Mouse (Mus musculus) neural tube, embryonic 14.5 days (tissue): ENCODE results near the gene Grid2. TPM values are rescaled to one million over a fixed set of nuclear protein-coding genes. Genes with fewer than 3 reads are reported as not detected.

Experiments
- ATAC-seq: fragments of 200-750 bp; cut with Nextera tagmentation; 2 replicates; pipeline ENCODE4 v1.8.0; 2017; ENCODE audit warnings: low read depth, mild to moderate bottlenecking, moderate TSS enrichment, moderate library complexity
- H3K27ac ChIP-seq: fragments of 300-500 bp; sonication (generic); 2 replicates; pipeline ENCODE4 v1.5.1; 2014; ENCODE audit warnings: low read depth, mild to moderate bottlenecking, control low read depth, low read length, moderate library complexity, mixed read lengths
- H3K27me3 ChIP-seq: fragments of 300-500 bp; sonication (generic); 2 replicates; pipeline ENCODE4 v1.6.1; 2014; ENCODE audit warnings: low read length; ENCODE audit not compliant: control insufficient read depth, insufficient read depth
- H3K36me3 ChIP-seq: fragments of 300-500 bp; sonication (generic); 2 replicates; pipeline ENCODE4 v1.6.1; 2014; ENCODE audit warnings: low read length, mixed read lengths; ENCODE audit not compliant: control insufficient read depth, insufficient read depth
- H3K4me1 ChIP-seq: fragments of 300-500 bp; sonication (generic); 2 replicates; pipeline ENCODE4 v1.6.1; 2014; ENCODE audit warnings: low read length; ENCODE audit not compliant: control insufficient read depth, insufficient read depth
- H3K4me2 ChIP-seq: fragments of 300-500 bp; sonication (generic); 2 replicates; pipeline ENCODE4 v1.6.1; 2014; ENCODE audit warnings: mild to moderate bottlenecking, low read depth, low read length, control low read depth
- H3K4me3 ChIP-seq: fragments of 300-500 bp; sonication (generic); 2 replicates; pipeline ENCODE4 v1.5.1; 2014; ENCODE audit warnings: low read depth, low read length, control low read depth, mixed read lengths
- H3K9ac ChIP-seq: fragments of 300-500 bp; sonication (generic); replicated peaks from 2 replicates; pipeline ENCODE4 v1.6.1; 2014; ENCODE audit warnings: low read depth, mild to moderate bottlenecking, control low read depth, low read length, mixed read lengths
- H3K9me3 ChIP-seq: fragments of 300-500 bp; sonication (generic); 2 replicates; pipeline ENCODE4 v1.6.1; 2016; ENCODE audit warnings: low read length; ENCODE audit not compliant: control insufficient read depth
- WGBS: fragments of 180-500 bp; shearing (Covaris S2); extraction: QIAGEN DNeasy Blood & Tissue Kit; methylation state at CpG from one replicate; pipeline ENCODE4 v1.1.7; 2014; 5-methylcytosine and 5-hydroxymethylcytosine counted together
- polyA plus RNA-seq: library from polyadenylated mRNA; unstranded; fragments of >200 nt; fragmentation: Nextera tagmentation; extraction: Ambion mirVana; gene quantifications from 2 replicates; pipeline ENCODE4 v1.2.1, GENCODE M21; 2014

Grid2 gene
- polyA plus RNA-seq, 1 experiment from 2014 or later: 25.1 TPM

- WGBS: 61% methylated on average over 3 of the region's 3 CpGs
- Histone ChIP-seq H3K4me1 (no peaks in the 10 kb centered on the region), H3K9ac (no peak overlapping the region), H3K36me3 (no peaks in the 10 kb centered on the region), H3K4me3 (no peak overlapping the region), H3K27me3 (no peaks in the 10 kb centered on the region), H3K27ac (no peak overlapping the region), H3K4me2 (no peak overlapping the region), H3K9me3 (no peaks in the 10 kb centered on the region)
- ATAC-seq: no peak
These were observed 1415.3 kb downstream of the Grid2 start for GRCm38 (mm10) chr6:64671010-64671409.

- H3K27me3 ChIP-seq: no peaks in the 10 kb centered on the region
- ATAC-seq: no peak; the same call in 1 of the 2 replicates
- 19% methylated on average over 1 of the region's 1 CpGs for WGBS
- H3K4me3 ChIP-seq: no peak overlapping the region
- H3K27ac ChIP-seq: no peak overlapping the region
- no peaks in the 10 kb centered on the region for H3K36me3 ChIP-seq
- no peaks in the 10 kb centered on the region for H3K9me3 ChIP-seq
- H3K4me2 ChIP-seq: no peak overlapping the region
- no peak overlapping the region for H3K9ac ChIP-seq
- H3K4me1 ChIP-seq: no peaks in the 10 kb centered on the region
These were observed 1423.1 kb downstream of the Grid2 start for GRCm38 (mm10) chr6:64678815-64679214.

- H3K4me1 ChIP-seq: no peaks in the 10 kb centered on the region
- H3K27ac ChIP-seq: no peak overlapping the region
- H3K4me3 ChIP-seq: no peak overlapping the region
- H3K4me2 ChIP-seq: no peak overlapping the region
- peak; percentile 59 for ATAC-seq
- no peak overlapping the region for H3K9ac ChIP-seq
- H3K27me3 ChIP-seq: no peaks in the 10 kb centered on the region
- H3K9me3 ChIP-seq: no peaks in the 10 kb centered on the region
- WGBS: 33% methylated on average over 9 of the region's 9 CpGs
- no peaks in the 10 kb centered on the region for H3K36me3 ChIP-seq
These were observed 1428.3 kb downstream of the Grid2 start for GRCm38 (mm10) chr6:64683974-64684373.

GRCm38 (mm10) chr6:64684973-64685372 is 1429.3 kb downstream of the Grid2 start:
- Histone ChIP-seq H3K4me3 (no peak overlapping the region), H3K27me3 (0 out of 2 replicates have a peak, but pooled peaks cover 2% of the 10 kb centered on the region), H3K4me1 (no peaks in the 10 kb centered on the region), H3K27ac (no peak overlapping the region), H3K4me2 (peak overlapping the region; percentile 30), H3K36me3 (no peaks in the 10 kb centered on the region), H3K9me3 (no peaks in the 10 kb centered on the region), H3K9ac (no peak overlapping the region)
- 4% methylated on average over 5 of the region's 5 CpGs for WGBS
- peak; percentile 62; the same call in 1 of the 2 replicates for ATAC-seq

- peak; percentile 20; the same call in 1 of the 2 replicates for ATAC-seq
- Histone ChIP-seq H3K4me1 (no peaks in the 10 kb centered on the region), H3K27me3 (peaks cover 4% of the 10 kb centered on the region; the same call in 1 of the 2 replicates), H3K9ac (no peak overlapping the region), H3K9me3 (no peaks in the 10 kb centered on the region), H3K4me2 (peak overlapping the region; percentile 27; the same call in 1 of the 2 replicates), H3K4me3 (no peak overlapping the region), H3K36me3 (no peaks in the 10 kb centered on the region), H3K27ac (no peak overlapping the region)
- 4% methylated on average over 19 of the region's 19 CpGs for WGBS
These were observed 1432.7 kb downstream of the Grid2 start for GRCm38 (mm10) chr6:64688181-64688944.

- no peak overlapping the region for H3K4me3 ChIP-seq
- ATAC-seq: no peak
- no peak overlapping the region for H3K27ac ChIP-seq
- 30% methylated on average over 7 of the region's 7 CpGs for WGBS
- H3K4me2 ChIP-seq: no peak overlapping the region
- H3K36me3 ChIP-seq: no peaks in the 10 kb centered on the region
- no peaks in the 10 kb centered on the region for H3K4me1 ChIP-seq
- no peaks in the 10 kb centered on the region for H3K9me3 ChIP-seq
- no peak overlapping the region for H3K9ac ChIP-seq
- peaks cover 4% of the 10 kb centered on the region; the same call in 1 of the 2 replicates for H3K27me3 ChIP-seq
These were observed 1439.0 kb downstream of the Grid2 start for GRCm38 (mm10) chr6:64694688-64695087.

GRCm38 (mm10) chr6:64703659-64704058 is 1448.0 kb downstream of the Grid2 start:
- H3K27me3 ChIP-seq: no peaks in the 10 kb centered on the region
- H3K9me3 ChIP-seq: no peaks in the 10 kb centered on the region
- no peak for ATAC-seq
- H3K36me3 ChIP-seq: no peaks in the 10 kb centered on the region
- H3K9ac ChIP-seq: no peak overlapping the region
- no peak overlapping the region for H3K4me2 ChIP-seq
- WGBS: 85% methylated on average over 2 of the region's 2 CpGs
- no peaks in the 10 kb centered on the region for H3K4me1 ChIP-seq
- no peak overlapping the region for H3K27ac ChIP-seq
- H3K4me3 ChIP-seq: no peak overlapping the region

GRCm38 (mm10) chr6:64727751-64728403 is 1472.2 kb downstream of the Grid2 start:
- Histone ChIP-seq H3K36me3 (no peaks in the 10 kb centered on the region), H3K9me3 (no peaks in the 10 kb centered on the region), H3K9ac (no peak overlapping the region), H3K4me3 (peak overlapping the region; percentile 18), H3K4me1 (peaks cover 18% of the 10 kb centered on the region; the same call in 1 of the 2 replicates), H3K27me3 (peaks cover 36% of the 10 kb centered on the region), H3K27ac (no peak overlapping the region), H3K4me2 (peak overlapping the region; percentile 38; the same call in 1 of the 2 replicates)
- under 1% methylated on average over 29 of the region's 29 CpGs for WGBS
- ATAC-seq: peak; percentile 47
